ENCODE assay signal across 23 mouse cellular contexts in genomic region chr8:121297299-121297698, GRCm38 (mm10).
DNase-seq lines count a peak whose midpoint lies in the region; ATAC-seq and TF ChIP-seq lines count a peak whose summit lies in the region.
"Had no signal": no experiment of that assay in that cellular context is flagged by ENCODE, and none has a peak within 500 bp of the region (broad histone marks: within the 10 kb centered on the region; RNA-seq: fewer than 3 reads in every experiment).

No protein-coding gene starts in this region.

- no peak overlapping the region for H3K4me2 ChIP-seq in forebrain, embryonic 15.5 days (replicated peaks)
- no peak overlapping the region for H3K4me2 ChIP-seq in forebrain, embryonic 11.5 days (ENCODE audit: low read depth, low read length, severe bottlenecking)
- H3K4me2 ChIP-seq in neural tube, embryonic 13.5 days: no peak overlapping the region
- no peak overlapping the region for H3K4me2 ChIP-seq in hindbrain, postnatal 0 days (ENCODE audit: low read depth, low read length)
- H3K4me2 ChIP-seq: embryonic facial prominence, embryonic 12.5 days; limb, embryonic 12.5 days; liver, embryonic 13.5 days; lung, embryonic 15.5 days; neural tube, embryonic 12.5 days had no signal

- no peaks in the 10 kb centered on the region for H3K36me3 ChIP-seq in forebrain, embryonic 15.5 days
- H3K36me3 ChIP-seq in forebrain, embryonic 11.5 days (ENCODE audit: control insufficient read depth, insufficient read depth, low read length): no peaks in the 10 kb centered on the region
- no peaks in the 10 kb centered on the region for H3K36me3 ChIP-seq in neural tube, embryonic 13.5 days
- H3K36me3 ChIP-seq in hindbrain, postnatal 0 days (ENCODE audit: insufficient read depth, low read length): no peaks in the 10 kb centered on the region
- H3K36me3 ChIP-seq: embryonic facial prominence, embryonic 12.5 days; limb, embryonic 12.5 days; liver, embryonic 13.5 days; lung, embryonic 15.5 days; neural tube, embryonic 12.5 days had no signal

- H3K9me3 ChIP-seq in forebrain, embryonic 15.5 days: no peaks in the 10 kb centered on the region
- no peaks in the 10 kb centered on the region for H3K9me3 ChIP-seq in forebrain, embryonic 11.5 days (ENCODE audit: control insufficient read depth, low read length)
- H3K9me3 ChIP-seq in neural tube, embryonic 13.5 days: no peaks in the 10 kb centered on the region
- no peaks in the 10 kb centered on the region for H3K9me3 ChIP-seq in hindbrain, postnatal 0 days (ENCODE audit: low read length)
- H3K9me3 ChIP-seq: embryonic facial prominence, embryonic 12.5 days; limb, embryonic 12.5 days; liver, embryonic 13.5 days; lung, embryonic 15.5 days; neural tube, embryonic 12.5 days had no signal

- H3K27ac ChIP-seq in forebrain, embryonic 15.5 days (replicated peaks): peak overlapping the region; percentile 88
- no peak overlapping the region for H3K27ac ChIP-seq in forebrain, embryonic 11.5 days (ENCODE audit: low read depth, low read length)
- H3K27ac ChIP-seq in neural tube, embryonic 13.5 days (replicated peaks): peak overlapping the region; percentile 61
- peak overlapping the region; percentile 65; the same call in 1 of the 2 replicates for H3K27ac ChIP-seq in hindbrain, postnatal 0 days
- H3K27ac ChIP-seq: gastrocnemius, adult 2 months; limb, embryonic 12.5 days; liver, embryonic 13.5 days; lung, embryonic 15.5 days; macrophage; neural tube, embryonic 12.5 days had no signal

- no peak for DNase-seq in forebrain, embryonic 11.5 days (ENCODE audit: low spot score)
- no peak for DNase-seq in neural tube, embryonic 10.5 days (ENCODE audit: extremely low spot score, low spot score)
- no peak for DNase-seq in hindbrain, postnatal 0 days (ENCODE audit: low spot score)
- no peak for DNase-seq in urinary bladder, postnatal 36 days (ENCODE audit: low spot score in 2 of 2)
- DNase-seq in gastrocnemius, postnatal 25 days: no peak
- DNase-seq: adrenal gland, adult 8-10 months; cerebellum, adult 2 months; gastrocnemius, adult 2 months; heart, adult 18-20 months; kidney, adult 9 months; layer of hippocampus, postnatal 36 days; liver, embryonic 13.5 days; right cerebral cortex, postnatal 25 days; thymus, postnatal 25 days had no signal

- ATAC-seq in forebrain, embryonic 15.5 days (replicated peaks): no peak
- no peak for ATAC-seq in forebrain, embryonic 11.5 days (replicated peaks; ENCODE audit: low FRiP score)
- no peak for ATAC-seq in neural tube, embryonic 13.5 days (ENCODE audit: low read depth)
- ATAC-seq in hindbrain, postnatal 0 days: no peak
- ATAC-seq in CD4-positive, CD25-positive, alpha-beta regulatory T cell, adult 4 months: no peak
- ATAC-seq: inflammation-experienced regulatory T-cells, adult 6 months had no signal

- WGBS in forebrain, embryonic 15.5 days: 66% methylated on average over 9 of the region's 9 CpGs
- WGBS in forebrain, embryonic 11.5 days: 74% methylated on average over 9 of the region's 9 CpGs
- WGBS in neural tube, embryonic 13.5 days: 58% methylated on average over 9 of the region's 9 CpGs
- 67% methylated on average over 9 of the region's 9 CpGs for WGBS in hindbrain, postnatal 0 days

- no peak overlapping the region for H3K9ac ChIP-seq in forebrain, embryonic 15.5 days (replicated peaks)
- H3K9ac ChIP-seq in forebrain, embryonic 11.5 days (ENCODE audit: low read length): no peak overlapping the region
- H3K9ac ChIP-seq in neural tube, embryonic 13.5 days: no peak overlapping the region
- no peak overlapping the region for H3K9ac ChIP-seq in hindbrain, postnatal 0 days (replicated peaks; ENCODE audit: low read length)
- H3K9ac ChIP-seq: embryonic facial prominence, embryonic 12.5 days; limb, embryonic 12.5 days; liver, embryonic 13.5 days; lung, embryonic 15.5 days; neural tube, embryonic 12.5 days had no signal

- no peaks in the 10 kb centered on the region for H3K27me3 ChIP-seq in forebrain, embryonic 15.5 days
- H3K27me3 ChIP-seq in forebrain, embryonic 11.5 days (ENCODE audit: control insufficient read depth, insufficient read depth, low read length): peaks cover 2% of the 10 kb centered on the region; the same call in 1 of the 2 replicates
- peaks cover 4% of the 10 kb centered on the region; the same call in 1 of the 2 replicates for H3K27me3 ChIP-seq in neural tube, embryonic 13.5 days
- no peaks in the 10 kb centered on the region for H3K27me3 ChIP-seq in hindbrain, postnatal 0 days (ENCODE audit: insufficient read depth, low read length)
- H3K27me3 ChIP-seq: lung, embryonic 15.5 days; neural tube, embryonic 12.5 days had no signal

- no peak overlapping the region for H3K4me3 ChIP-seq in forebrain, embryonic 15.5 days
- no peak overlapping the region for H3K4me3 ChIP-seq in forebrain, embryonic 11.5 days (ENCODE audit: low read depth, low read length)
- no peak overlapping the region for H3K4me3 ChIP-seq in neural tube, embryonic 13.5 days
- no peak overlapping the region for H3K4me3 ChIP-seq in hindbrain, postnatal 0 days (ENCODE audit: low read length)
- H3K4me3 ChIP-seq: embryonic facial prominence, embryonic 12.5 days; gastrocnemius, adult 2 months; limb, embryonic 12.5 days; liver, embryonic 13.5 days; lung, embryonic 15.5 days; neural tube, embryonic 12.5 days had no signal

- H3K4me1 ChIP-seq in forebrain, embryonic 15.5 days: peaks cover 53% of the 10 kb centered on the region
- H3K4me1 ChIP-seq in forebrain, embryonic 11.5 days (replicated peaks; ENCODE audit: control insufficient read depth, insufficient read depth, low read length): peaks cover 18% of the 10 kb centered on the region
- peaks cover 60% of the 10 kb centered on the region for H3K4me1 ChIP-seq in neural tube, embryonic 13.5 days (replicated peaks)
- H3K4me1 ChIP-seq in hindbrain, postnatal 0 days (ENCODE audit: insufficient read depth, low read length): peaks cover 26% of the 10 kb centered on the region; the same call in 1 of the 2 replicates

- TF ChIP-seq CTCF in hindbrain, postnatal 0 days (IDR thresholded peaks at IDR 0.05; ENCODE audit: low read depth): no peak
